Mouse (Mus musculus) kidney, adult 18-20 months (tissue): ENCODE measurements around the gene Trmt1.
A peak's percentile ranks its signal among the peaks of the same experiment; 100 is the strongest.

ENCODE experiments used
- DNase-seq: peaks from one replicate; pipeline ENCODE4 v3.0.0; 2021

Gene Trmt1

GRCm38 (mm10) chr8:84734680-84735079 lies 48.6 kb downstream of the Trmt1 start:
- DNase-seq = no peak

GRCm38 (mm10) chr8:84735597-84735996 lies 49.5 kb downstream of the Trmt1 start:
- no peak for DNase-seq

GRCm38 (mm10) chr8:84736521-84736920 lies 50.4 kb downstream of the Trmt1 start:
- no peak for DNase-seq

GRCm38 (mm10) chr8:84737608-84738007 lies 51.5 kb downstream of the Trmt1 start:
- DNase-seq = peak; percentile 84

GRCm38 (mm10) chr8:84738266-84738665 lies 52.2 kb downstream of the Trmt1 start:
- DNase-seq = no peak

GRCm38 (mm10) chr8:84738715-84739400 lies 52.8 kb downstream of the Trmt1 start:
- DNase-seq = no peak

GRCm38 (mm10) chr8:84739401-84739742 lies 53.3 kb downstream of the Trmt1 start:
- DNase-seq = no peak

GRCm38 (mm10) chr8:84740895-84741843 lies 55.1 kb downstream of the Trmt1 start:
- DNase-seq = no peak

- no peak for DNase-seq
These were observed 56.3 kb downstream of the Trmt1 start for GRCm38 (mm10) chr8:84742171-84743053.

GRCm38 (mm10) chr8:84743054-84743415 lies 56.9 kb downstream of the Trmt1 start:
- DNase-seq = no peak

GRCm38 (mm10) chr8:84743517-84744420 lies 57.7 kb downstream of the Trmt1 start:
- peak; percentile 71 for DNase-seq

- DNase-seq = no peak
These were observed 59.2 kb downstream of the Trmt1 start for GRCm38 (mm10) chr8:84745032-84745925.
